Mouse (Mus musculus) testis, adult 2 months (tissue): ENCODE measurements around the gene Dlg4.

Source experiments
- CTCF ChIP-seq: fragments of 200-500 bp; IDR thresholded peaks from 2 replicates; pipeline ENCODE4 v1.5.1; 2012; ENCODE audit warnings: low read depth, mild to moderate bottlenecking, inconsistent platforms, low read length, moderate library complexity; ENCODE audit not compliant: control insufficient read depth, insufficient read depth, insufficient replicate concordance
- POLR2A ChIP-seq: fragments of 200-500 bp; IDR thresholded peaks from 2 replicates; pipeline ENCODE4 v1.6.1; 2012; ENCODE audit warnings: low read depth, mild to moderate bottlenecking, inconsistent platforms, low read length, moderate library complexity; ENCODE audit not compliant: control insufficient read depth

GRCm38 (mm10) chr11:70053156-70053555 lies 36.4 kb downstream of the Dlg4 start:
- TF ChIP-seq POLR2A = no peak
- TF ChIP-seq CTCF = no peak
